Mouse (Mus musculus) cortical plate, adult 2 months (tissue): ENCODE results near the gene Ribc2. TPM values are rescaled to one million over a fixed set of nuclear protein-coding genes. Genes with fewer than 3 reads are reported as not detected.

Experiments used
- H3K27ac ChIP-seq: fragments of 200-500 bp; 2 replicates; pipeline ENCODE4 v1.5.1; 2012; ENCODE audit warnings: low read length, control low read depth, inconsistent platforms; ENCODE audit not compliant: insufficient read depth
- H3K4me1 ChIP-seq: fragments of 200-500 bp; 2 replicates; pipeline ENCODE4 v1.6.1; 2011; ENCODE audit warnings: low read length; ENCODE audit not compliant: control insufficient read depth, insufficient read depth
- H3K4me3 ChIP-seq: fragments of 200-500 bp; 2 replicates; pipeline ENCODE4 v1.5.1; 2011; ENCODE audit warnings: mild to moderate bottlenecking, low read length, control low read depth; ENCODE audit not compliant: insufficient read depth
- CTCF ChIP-seq: fragments of 200-500 bp; IDR thresholded peaks from 2 replicates; pipeline ENCODE4 v1.5.1; 2011; ENCODE audit warnings: mild to moderate bottlenecking, control low read depth, low read length; ENCODE audit not compliant: insufficient read depth; ENCODE audit errors: extremely low read depth
- POLR2A ChIP-seq: fragments of 200-500 bp; IDR thresholded peaks from 2 replicates; pipeline ENCODE4 v1.6.1; 2011; ENCODE audit warnings: mild to moderate bottlenecking, low read length, control low read depth; ENCODE audit not compliant: insufficient read depth; ENCODE audit errors: extremely low read depth
- polyA plus RNA-seq: library from polyadenylated mRNA; depleted of rRNA; stranded (reverse); fragments of >200 nt; gene quantifications from 2 replicates; pipeline ENCODE4 v1.2.3, GENCODE M21; 2012; rRNA removed

The Ribc2 gene
- 0.29 TPM in 1 of 2 replicates, not detected in the other for polyA plus RNA-seq

DNA sequence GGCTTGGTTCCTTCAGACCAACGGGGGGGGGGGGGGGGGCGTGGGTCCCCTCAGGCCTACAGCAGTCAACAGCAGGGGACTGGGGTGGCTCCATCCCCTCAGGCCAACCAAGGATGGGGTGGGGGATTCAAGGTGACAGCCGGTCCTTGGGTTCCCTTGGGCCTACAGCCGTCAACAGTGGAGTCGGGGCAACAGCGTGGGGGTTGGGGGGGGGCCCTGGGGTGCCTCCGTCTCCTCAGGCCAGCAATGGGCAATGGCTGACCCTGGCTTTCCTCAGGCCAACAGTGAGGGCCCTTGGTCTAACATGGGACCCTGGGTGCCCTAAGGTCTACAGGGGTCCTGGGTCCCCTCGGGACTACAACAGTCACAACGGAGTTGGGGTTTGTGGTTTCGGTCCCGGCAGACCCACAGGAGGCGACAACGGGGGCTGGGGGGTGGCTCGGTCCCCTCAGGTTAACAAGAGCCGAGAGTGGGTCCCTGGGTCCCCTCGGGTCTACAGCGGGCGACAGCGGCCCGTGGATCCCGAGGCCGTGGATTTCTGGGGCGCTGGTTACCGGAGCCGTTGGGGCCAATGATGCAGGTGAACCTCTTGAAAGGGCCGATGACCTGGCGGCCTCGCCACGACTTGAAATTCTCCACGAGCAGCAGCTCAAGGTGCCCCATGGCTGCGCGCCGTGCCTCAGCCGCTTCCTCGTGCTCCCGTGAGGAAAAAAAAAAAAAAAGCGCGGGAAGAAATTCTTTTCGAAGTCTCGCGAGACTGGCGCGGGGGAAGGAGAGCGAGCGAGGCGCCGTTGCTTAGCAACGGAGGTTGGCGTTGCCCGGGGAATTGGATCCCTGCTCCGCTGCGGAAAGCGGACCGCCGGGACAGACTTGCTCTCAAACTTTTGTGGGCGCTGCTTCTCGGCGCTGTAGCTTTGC, at the start of gene Ribc2, which contains the start of gene Smc1b:
TSS of gene Ribc2 (plus strand) at position 804 of the 918 bp plus-strand sequence.
TSS of gene Smc1b (minus strand) at position 690 of the 918 bp plus-strand sequence.
- Histone ChIP-seq H3K27ac (no peak within 1 kb of the TSS), H3K4me1 (0 out of 2 replicates have a peak, but pooled peaks cover 2% of the 10 kb centered on the region), H3K4me3 (peak within 1 kb of the TSS; percentile 35)
- TF ChIP-seq POLR2A (no peak), CTCF (no peak)

- TF ChIP-seq POLR2A: no peak
- no peak for TF ChIP-seq CTCF
- no peak overlapping the region for H3K4me3 ChIP-seq
- H3K27ac ChIP-seq: no peak overlapping the region
- H3K4me1 ChIP-seq: no peaks in the 10 kb centered on the region
These were observed 46.2 kb upstream of the Ribc2 start for GRCm38 (mm10) chr15:85085641-85086040.

- TF ChIP-seq POLR2A (no peak), CTCF (no peak)
- Histone ChIP-seq H3K4me1 (0 out of 2 replicates have a peak, but pooled peaks cover 2% of the 10 kb centered on the region), H3K27ac (no peak overlapping the region), H3K4me3 (peak overlapping the region; percentile 35)
These were observed 279 bp downstream of the Ribc2 start for GRCm38 (mm10) chr15:85132193-85132520.

- Histone ChIP-seq H3K4me1 (0 out of 2 replicates have a peak, but pooled peaks cover 2% of the 10 kb centered on the region), H3K27ac (no peak overlapping the region), H3K4me3 (no peak overlapping the region)
- TF ChIP-seq CTCF: no peak
- no peak for TF ChIP-seq POLR2A
These were observed 3.3 kb downstream of the Ribc2 start for GRCm38 (mm10) chr15:85135143-85135542.

DNA sequence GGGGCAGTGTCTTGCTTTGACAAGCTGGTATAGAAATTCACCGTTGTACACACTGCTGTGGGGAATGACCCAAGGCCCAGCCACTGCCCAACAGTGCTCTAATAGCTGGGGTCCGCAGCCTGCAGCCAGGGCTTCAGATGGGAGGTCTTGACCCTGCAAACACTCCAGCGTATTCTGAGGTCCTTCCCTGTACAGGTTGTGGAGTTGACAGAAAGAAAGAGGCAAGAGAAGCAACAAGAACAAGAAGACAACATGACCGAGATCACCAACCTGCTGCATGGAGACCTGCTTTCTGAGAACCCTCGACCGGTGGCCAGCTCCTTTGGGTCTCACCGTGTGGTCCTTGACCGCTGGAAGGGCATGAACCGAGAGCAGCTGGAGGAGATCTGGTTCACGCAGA, 9.4 kb downstream of the Ribc2 start:
- no peak overlapping the region for H3K27ac ChIP-seq
- H3K4me3 ChIP-seq: no peak overlapping the region
- TF ChIP-seq POLR2A (no peak), CTCF (no peak)
- no peaks in the 10 kb centered on the region for H3K4me1 ChIP-seq

DNA sequence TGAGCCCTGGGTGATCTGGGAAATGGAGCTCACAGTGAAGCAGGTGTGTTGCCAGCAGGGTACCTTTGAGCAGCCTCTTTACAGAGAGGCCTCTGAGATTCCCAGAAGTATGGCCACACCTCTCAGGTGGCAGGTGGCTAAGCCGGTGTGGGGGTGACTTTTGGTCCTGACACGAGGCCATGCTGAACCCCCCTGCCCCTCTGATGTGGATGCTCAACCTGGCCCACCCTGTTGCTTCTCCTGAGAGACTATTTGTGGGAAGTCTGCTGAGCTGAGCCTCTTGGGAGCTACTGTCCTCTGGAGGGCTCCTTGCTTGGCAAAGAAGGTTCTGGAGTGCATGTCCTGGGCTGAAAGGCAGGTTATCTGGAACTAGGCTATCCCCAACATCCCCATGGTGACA, 10.6 kb downstream of the Ribc2 start:
- no peak for TF ChIP-seq POLR2A
- Histone ChIP-seq H3K4me3 (no peak overlapping the region), H3K27ac (no peak overlapping the region), H3K4me1 (no peaks in the 10 kb centered on the region)

DNA sequence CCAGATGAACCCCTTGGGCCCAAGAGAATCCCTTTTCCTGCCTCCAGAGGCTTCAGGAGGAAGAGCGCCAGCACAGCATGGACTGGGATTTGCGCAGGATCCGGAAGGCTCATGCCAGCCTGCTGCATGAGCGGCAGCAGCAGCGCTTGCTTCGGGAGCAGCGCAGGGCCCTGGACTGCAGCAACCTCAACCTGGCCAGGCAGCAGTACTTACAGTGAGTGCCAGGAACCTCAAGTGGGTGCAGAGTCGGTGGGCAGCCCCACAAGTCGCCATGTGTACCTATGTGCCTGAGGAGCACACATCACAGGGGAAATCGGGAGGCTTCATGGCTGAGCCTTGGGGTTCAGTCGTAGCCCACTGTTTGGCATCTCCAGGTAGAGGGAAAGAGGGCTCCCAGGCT, 11.3 kb downstream of the Ribc2 start:
- H3K4me1 ChIP-seq: no peaks in the 10 kb centered on the region
- H3K4me3 ChIP-seq: no peak overlapping the region
- TF ChIP-seq POLR2A: no peak
- no peak for TF ChIP-seq CTCF
- H3K27ac ChIP-seq: no peak overlapping the region

DNA sequence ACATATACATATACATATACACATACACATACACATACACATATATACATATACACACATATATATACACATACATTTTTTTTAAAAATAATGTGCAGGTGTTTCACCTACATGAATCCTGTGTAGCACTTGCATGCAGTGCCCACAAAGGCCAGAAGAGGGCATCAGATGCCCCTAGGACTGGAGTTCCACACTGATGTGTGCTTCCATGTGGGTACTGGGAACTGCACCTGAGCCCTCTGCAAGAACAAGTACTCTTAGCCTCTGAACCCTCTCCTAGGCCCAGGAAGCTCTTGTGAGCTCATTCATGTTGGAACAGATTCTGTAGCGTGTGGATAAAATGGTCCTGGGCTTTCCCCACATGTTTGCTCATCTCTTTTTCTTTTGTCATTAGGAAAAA, 11.9 kb downstream of the Ribc2 start:
- Histone ChIP-seq H3K27ac (no peak overlapping the region), H3K4me1 (no peaks in the 10 kb centered on the region), H3K4me3 (no peak overlapping the region)
- TF ChIP-seq CTCF: no peak
- no peak for TF ChIP-seq POLR2A

DNA sequence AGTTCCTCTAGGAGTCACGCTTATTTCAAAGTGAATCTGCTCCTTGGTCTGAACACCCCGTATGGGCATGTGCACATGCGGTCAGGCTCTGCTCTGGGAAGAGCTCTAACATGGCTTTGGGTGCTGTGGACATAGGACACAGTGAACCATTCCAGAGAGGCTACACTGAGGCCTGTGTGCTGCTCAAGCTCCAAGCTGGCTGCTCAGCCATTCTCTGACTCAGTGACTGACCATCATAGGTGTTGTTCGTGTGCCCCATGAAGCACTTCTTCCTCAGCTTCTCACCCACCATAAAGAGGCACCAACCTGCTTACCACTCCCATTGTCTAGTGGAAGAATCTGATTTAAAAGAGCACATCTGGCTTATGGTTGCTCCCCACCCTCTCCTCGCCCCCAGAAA, 12.4 kb downstream of the Ribc2 start:
- Histone ChIP-seq H3K4me1 (no peaks in the 10 kb centered on the region), H3K4me3 (no peak overlapping the region), H3K27ac (no peak overlapping the region)
- no peak for TF ChIP-seq POLR2A
- no peak for TF ChIP-seq CTCF

- no peak overlapping the region for H3K4me3 ChIP-seq
- no peak overlapping the region for H3K27ac ChIP-seq
- TF ChIP-seq CTCF (peak; percentile 92), POLR2A (no peak)
- no peaks in the 10 kb centered on the region for H3K4me1 ChIP-seq
These were observed 19.6 kb downstream of the Ribc2 start for GRCm38 (mm10) chr15:85151433-85151918.
